Mouse (Mus musculus) G1E-ER4 (cell line): ENCODE measurements around the gene Mup12. TPM values are rescaled to one million over a fixed set of nuclear protein-coding genes. Genes with fewer than 3 reads are reported as not detected.
"Not testable (repeated sequence)": the region's sequence is repeated elsewhere in the genome, so short reads cannot be mapped to it uniquely, and the experiment has no call there.

ENCODE experiments used
- GATA1 ChIP-seq: IDR thresholded peaks from one replicate; pipeline ENCODE4 v1.8.0; 2012; ENCODE audit warnings: low read length, inconsistent platforms
- polyA plus RNA-seq: library from polyadenylated mRNA; stranded (reverse); fragments of >175 nt; gene quantifications from 2 replicates; pipeline ENCODE4 v1.2.3, GENCODE M21; 2012

The Mup12 gene
- not detected in 2 replicates for polyA plus RNA-seq

GRCm38 (mm10) chr4:60741226-60741625 lies at the start of gene Mup12:
Mup12 (minus strand) TSS chr4:60741326.
- not testable (repeated sequence) for TF ChIP-seq GATA1

Other genes starting within 250 kb of the Mup12 start
- gene Mup1, start 239.4 kb downstream of the Mup12 start, polyA plus RNA-seq, result not detected in 2 replicates
- not detected in 2 replicates for gene Mup10, start 159.1 kb downstream of the Mup12 start, polyA plus RNA-seq
- gene Mup11, start 78.9 kb downstream of the Mup12 start, polyA plus RNA-seq, result not detected in 2 replicates
- gene Mup22, start 80.1 kb upstream of the Mup12 start, polyA plus RNA-seq, result not detected in 2 replicates